Mouse (Mus musculus): ENCODE measurements at regions not wholly inside any gene's neighbourhood (a gene's known extent, or its start where the extent isn't known, plus 50 kb on each side); places are given as distances from the start of the nearest gene placed in this dataset.

GRCm38 (mm10) chr13:101547887-101548286 lies 220.1 kb downstream of the Pik3r1 start:
- no peak overlapping the region for H3K4me3 ChIP-seq (ENCODE audit: extremely low read depth, insufficient read depth, insufficient read length)
- no peaks in the 10 kb centered on the region for H3K36me3 ChIP-seq (ENCODE audit: control insufficient read depth, insufficient read depth, low read length)
- no peak for DNase-seq (ENCODE audit: low read depth in 1 of 2, low spot score in 2 of 2)
- H3K27ac ChIP-seq (ENCODE audit: insufficient read depth, low read length), result no peak overlapping the region
- H3K27me3 ChIP-seq (ENCODE audit: control insufficient read depth, insufficient read depth, low read length), result no peaks in the 10 kb centered on the region
- 6% methylated on average over 6 of the region's 6 CpGs for WGBS
- no peak for TF ChIP-seq CTCF (IDR thresholded peaks at IDR 0.05; ENCODE audit: extremely low read depth, insufficient read depth, insufficient read length, insufficient replicate concordance)
- TF ChIP-seq POLR2A (IDR thresholded peaks at IDR 0.05; ENCODE audit: low read depth, low read length), result no peak
- H3K4me1 ChIP-seq (ENCODE audit: control insufficient read depth, insufficient read depth, insufficient read length), result no peaks in the 10 kb centered on the region

DNA sequence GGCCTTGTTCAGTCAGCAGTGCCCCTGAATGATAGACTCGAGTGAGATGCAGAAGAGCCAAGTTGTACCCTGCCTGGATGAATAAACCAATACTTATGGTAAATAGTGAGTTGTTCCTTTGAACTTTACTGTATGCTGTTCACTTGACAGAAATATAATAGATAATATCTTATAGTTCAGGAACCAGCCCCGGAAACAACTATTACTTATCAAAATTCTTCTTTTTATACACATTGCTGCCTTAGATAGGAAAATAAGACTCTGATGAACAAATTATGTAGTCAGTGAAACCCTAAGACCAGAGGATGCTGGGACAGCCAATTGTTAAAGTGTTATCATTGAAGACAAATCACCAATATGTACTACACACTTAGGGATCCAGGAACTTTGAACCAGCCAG lies 220.7 kb downstream of the Pik3r1 start:
- H3K4me1 ChIP-seq (ENCODE audit: control insufficient read depth, insufficient read depth, insufficient read length), result no peaks in the 10 kb centered on the region
- no peaks in the 10 kb centered on the region for H3K27me3 ChIP-seq (ENCODE audit: control insufficient read depth, insufficient read depth, low read length)
- no peak overlapping the region for H3K27ac ChIP-seq (ENCODE audit: insufficient read depth, low read length)
- no peaks in the 10 kb centered on the region for H3K36me3 ChIP-seq (ENCODE audit: control insufficient read depth, insufficient read depth, low read length)
- 67% methylated on average over 2 of the region's 2 CpGs for WGBS
- no peak for DNase-seq (ENCODE audit: low read depth in 1 of 2, low spot score in 2 of 2)
- TF ChIP-seq POLR2A (IDR thresholded peaks at IDR 0.05; ENCODE audit: low read depth, low read length), result no peak
- H3K4me3 ChIP-seq (ENCODE audit: extremely low read depth, insufficient read depth, insufficient read length), result no peak overlapping the region

DNA sequence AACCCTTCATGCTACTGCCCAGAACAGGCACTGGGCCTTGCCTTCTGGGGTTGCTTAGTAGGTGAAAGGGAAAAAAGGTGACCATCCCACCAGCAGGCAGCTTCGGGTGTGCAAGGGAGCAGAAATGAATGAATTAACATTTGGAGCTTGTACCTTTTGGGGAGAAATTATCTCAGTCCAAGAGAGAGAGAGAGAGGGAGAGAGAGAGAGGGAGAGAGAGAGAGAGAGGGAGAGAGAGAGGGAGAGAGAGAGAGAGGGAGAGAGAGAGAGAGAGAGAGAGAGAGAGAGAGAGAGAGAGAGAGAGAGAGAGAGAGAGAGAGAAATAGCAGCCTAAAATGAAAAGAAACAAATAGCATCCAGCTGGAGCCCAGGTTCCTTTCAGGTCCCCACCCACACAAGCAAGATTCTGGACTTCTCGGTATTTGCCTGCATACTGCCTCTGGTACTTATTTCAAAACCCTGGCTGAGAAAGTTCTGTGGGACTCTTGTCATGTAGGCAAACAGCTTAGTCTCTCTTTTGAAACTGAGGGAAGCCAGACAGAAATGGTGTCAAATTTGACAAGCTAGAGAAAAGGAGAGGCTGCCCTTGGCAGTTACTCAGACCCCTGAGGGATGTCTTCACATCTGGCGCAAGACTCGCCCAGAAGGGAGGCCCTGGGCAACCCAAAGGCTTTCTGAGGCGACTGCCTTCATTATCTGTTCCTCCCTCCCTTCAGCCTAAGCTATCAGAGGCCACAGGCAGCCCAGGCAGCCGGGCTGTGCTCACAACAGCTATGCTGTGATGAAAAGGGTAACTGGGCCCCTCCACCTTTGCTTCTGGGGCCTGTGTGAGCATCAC lies 222.5 kb downstream of the Pik3r1 start:
- no peak overlapping the region for H3K4me3 ChIP-seq (ENCODE audit: extremely low read depth, insufficient read depth, insufficient read length)
- H3K27ac ChIP-seq (ENCODE audit: insufficient read depth, low read length), result peak overlapping the region; percentile 52; the same call in 1 of the 2 replicates
- DNase-seq (ENCODE audit: low read depth in 1 of 2, low spot score in 2 of 2), result no peak

DNA sequence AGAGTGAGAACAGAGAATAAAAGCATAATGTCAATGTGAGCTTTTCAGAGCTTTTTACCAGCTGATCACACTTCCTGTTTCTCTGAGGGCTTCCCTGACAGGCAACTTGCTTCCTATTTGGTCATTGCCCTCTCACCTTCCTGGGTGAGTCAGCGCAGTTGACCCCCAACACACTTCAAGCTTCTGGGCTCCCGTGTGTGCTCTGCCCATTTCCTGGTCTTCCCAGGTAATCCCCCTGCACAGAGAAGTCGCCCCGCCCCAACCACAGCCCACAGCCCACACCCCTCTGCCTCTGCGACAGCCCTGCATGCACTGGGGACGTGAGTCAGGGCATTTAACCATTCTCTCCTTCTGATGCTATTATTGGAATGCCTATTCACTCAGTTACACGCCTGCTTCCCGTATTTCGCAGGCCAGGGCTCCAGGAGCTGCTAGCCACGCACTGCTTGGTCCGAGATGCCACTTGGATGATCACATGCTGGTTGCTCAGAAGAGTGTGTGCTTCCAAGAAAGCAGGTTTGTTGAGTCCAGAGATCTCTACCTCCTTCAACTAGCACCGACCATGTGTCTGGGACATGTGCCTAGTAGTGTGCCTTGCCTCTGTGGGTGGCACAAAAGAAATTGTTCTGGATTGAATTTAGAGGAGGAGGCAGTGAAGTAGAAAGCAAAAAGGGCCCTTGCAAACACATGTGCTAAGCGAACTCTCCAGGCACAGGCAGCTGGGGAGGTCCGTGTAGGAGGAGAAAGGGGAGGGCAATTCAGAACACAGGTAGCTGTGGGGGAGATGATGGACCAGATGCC lies 227.4 kb downstream of the Pik3r1 start:
- no peaks in the 10 kb centered on the region for H3K36me3 ChIP-seq (ENCODE audit: control insufficient read depth, insufficient read depth, low read length)
- peaks cover 15% of the 10 kb centered on the region; the same call in 1 of the 2 replicates for H3K4me1 ChIP-seq (ENCODE audit: control insufficient read depth, insufficient read depth, insufficient read length)
- DNase-seq (ENCODE audit: low read depth in 1 of 2, low spot score in 2 of 2), result peak; percentile 30 to 42
- TF ChIP-seq POLR2A (IDR thresholded peaks at IDR 0.05; ENCODE audit: low read depth, low read length) (no peak), CTCF (IDR thresholded peaks at IDR 0.05; ENCODE audit: extremely low read depth, insufficient read depth, insufficient read length, insufficient replicate concordance) (no peak)
- 11% methylated on average over 14 of the region's 14 CpGs for WGBS
- no peaks in the 10 kb centered on the region for H3K27me3 ChIP-seq (ENCODE audit: control insufficient read depth, insufficient read depth, low read length)
- no peak overlapping the region for H3K27ac ChIP-seq (ENCODE audit: insufficient read depth, low read length)
- H3K4me3 ChIP-seq (ENCODE audit: extremely low read depth, insufficient read depth, insufficient read length), result peak overlapping the region; percentile 19; the same call in 1 of the 2 replicates

More for the DNA sequence above, 222.5 kb downstream of the Pik3r1 start:
- H3K36me3 ChIP-seq (ENCODE audit: control insufficient read depth, insufficient read depth, low read length), result no peaks in the 10 kb centered on the region
- 53% methylated on average over 6 of the region's 6 CpGs for WGBS
- TF ChIP-seq POLR2A (IDR thresholded peaks at IDR 0.05; ENCODE audit: low read depth, low read length) (no peak), CTCF (IDR thresholded peaks at IDR 0.05; ENCODE audit: extremely low read depth, insufficient read depth, insufficient read length, insufficient replicate concordance) (no peak)
- no peaks in the 10 kb centered on the region for H3K27me3 ChIP-seq (ENCODE audit: control insufficient read depth, insufficient read depth, low read length)
- H3K4me1 ChIP-seq (ENCODE audit: control insufficient read depth, insufficient read depth, insufficient read length), result peaks cover 3% of the 10 kb centered on the region; the same call in 1 of the 2 replicates

DNA sequence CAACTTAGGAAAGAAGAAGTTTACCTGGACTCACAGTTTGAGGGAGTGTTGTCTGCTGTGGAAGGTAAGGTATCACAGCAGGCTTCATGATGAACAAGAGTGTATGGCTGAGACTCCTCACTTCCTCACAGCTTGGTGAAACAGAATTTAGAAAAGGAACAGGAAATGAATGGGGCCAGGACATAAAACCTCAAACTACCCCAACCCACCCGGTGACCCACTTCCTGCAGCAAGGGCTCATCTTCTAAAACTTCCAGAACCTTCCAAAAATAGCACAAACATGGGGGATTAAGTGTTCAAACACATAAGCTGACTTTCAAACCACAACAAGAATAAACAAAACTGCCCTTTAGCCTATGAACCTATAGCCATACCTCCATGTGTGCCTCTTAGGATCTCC lies 229.9 kb downstream of the Pik3r1 start:
- peak in 1 of 2 experiments; percentile 7 for DNase-seq (ENCODE audit: low read depth in 1 of 2, low spot score in 2 of 2)
- Histone ChIP-seq H3K27me3 (ENCODE audit: control insufficient read depth, insufficient read depth, low read length) (no peaks in the 10 kb centered on the region), H3K4me3 (ENCODE audit: extremely low read depth, insufficient read depth, insufficient read length) (no peak overlapping the region), H3K27ac (ENCODE audit: insufficient read depth, low read length) (no peak overlapping the region), H3K4me1 (ENCODE audit: control insufficient read depth, insufficient read depth, insufficient read length) (peaks cover 15% of the 10 kb centered on the region; the same call in 1 of the 2 replicates), H3K36me3 (ENCODE audit: control insufficient read depth, insufficient read depth, low read length) (no peaks in the 10 kb centered on the region)
- TF ChIP-seq POLR2A (IDR thresholded peaks at IDR 0.05; ENCODE audit: low read depth, low read length), result no peak
- no peak for TF ChIP-seq CTCF (IDR thresholded peaks at IDR 0.05; ENCODE audit: extremely low read depth, insufficient read depth, insufficient read length, insufficient replicate concordance)
- WGBS, result 0% methylated on average over 1 of the region's 1 CpGs

DNA sequence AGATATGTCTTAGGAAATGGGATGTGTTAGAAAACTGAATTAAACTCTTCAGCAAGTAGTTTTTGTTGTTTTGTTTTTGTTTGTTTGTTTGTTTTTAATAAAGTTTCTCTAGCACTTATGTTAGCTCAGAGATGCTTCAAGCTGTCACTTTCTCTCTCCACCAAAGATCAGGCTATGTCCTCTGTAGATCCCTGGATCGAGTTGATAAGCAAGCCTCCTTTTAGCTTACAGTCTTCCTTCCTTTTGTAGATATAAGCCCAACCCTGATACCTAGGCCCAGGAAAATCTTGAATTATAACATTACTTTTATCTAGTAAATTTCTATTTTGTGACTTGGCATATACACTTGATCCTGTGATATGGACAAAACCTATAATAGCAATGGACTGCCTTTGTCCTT lies 232.0 kb downstream of the Pik3r1 start:
- Histone ChIP-seq H3K27me3 (ENCODE audit: control insufficient read depth, insufficient read depth, low read length) (no peaks in the 10 kb centered on the region), H3K4me1 (ENCODE audit: control insufficient read depth, insufficient read depth, insufficient read length) (peaks cover 15% of the 10 kb centered on the region; the same call in 1 of the 2 replicates), H3K27ac (ENCODE audit: insufficient read depth, low read length) (no peak overlapping the region), H3K36me3 (ENCODE audit: control insufficient read depth, insufficient read depth, low read length) (no peaks in the 10 kb centered on the region), H3K4me3 (ENCODE audit: extremely low read depth, insufficient read depth, insufficient read length) (no peak overlapping the region)
- 91% methylated on average over 1 of the region's 1 CpGs for WGBS
- TF ChIP-seq CTCF (IDR thresholded peaks at IDR 0.05; ENCODE audit: extremely low read depth, insufficient read depth, insufficient read length, insufficient replicate concordance), result no peak
- TF ChIP-seq POLR2A (IDR thresholded peaks at IDR 0.05; ENCODE audit: low read depth, low read length), result no peak
- no peak for DNase-seq (ENCODE audit: low read depth in 1 of 2, low spot score in 2 of 2)

Data from spleen, adult 2 months (tissue).